Mouse (Mus musculus): ENCODE measurements around the gene H2-M5. TPM values are rescaled to one million over a fixed set of nuclear protein-coding genes. Genes with fewer than 3 reads are reported as not detected.

Gene H2-M5
- polyA plus RNA-seq, 1 experiment from 2014 or later, result 0.28 TPM

GRCm38 (mm10) chr17:36971172-36971850 lies 18.0 kb downstream of the H2-M5 start:
- peaks cover 6% of the 10 kb centered on the region for H3K27me3 ChIP-seq
- POLR2A ChIA-PET, result no interaction called here
- in situ Hi-C loops (cut with MboI; ENCODE audit: low pct_unique_long_range_greater_than_20kb), result no loop called here
- DNase-seq (ENCODE audit: low read depth, low spot score), result no peak
- no peak for TF ChIP-seq CTCF (IDR thresholded peaks at IDR 0.05)
- no peak for ATAC-seq
- CTCF ChIA-PET, result interaction anchor here (0.8 to 1.2 kb wide), 2 partner anchors 11 to 57 kb away, joined by 3 to 4 read pairs; no protein-coding TSS in a partner anchor

- CTCF ChIA-PET, result no interaction called here
- POLR2A ChIA-PET, result no interaction called here
- in situ Hi-C loops (cut with MboI; ENCODE audit: low pct_unique_long_range_greater_than_20kb), result no loop called here
- ATAC-seq (no peak), DNase-seq (ENCODE audit: low read depth, low spot score) (no peak)
- peaks cover 6% of the 10 kb centered on the region for H3K27me3 ChIP-seq
- TF ChIP-seq CTCF (IDR thresholded peaks at IDR 0.05), result no peak
These were observed 18.9 kb downstream of the H2-M5 start for GRCm38 (mm10) chr17:36970316-36970890.

- POLR2A ChIA-PET, result no interaction called here
- TF ChIP-seq CTCF (IDR thresholded peaks at IDR 0.05), result no peak
- no peaks in the 10 kb centered on the region for H3K27me3 ChIP-seq
- no peak for ATAC-seq
- in situ Hi-C loops (cut with MboI; ENCODE audit: low pct_unique_long_range_greater_than_20kb), result no loop called here
- DNase-seq (ENCODE audit: low read depth, low spot score), result no peak
- CTCF ChIA-PET, result interaction anchor here (1.6 kb wide), 1 partner anchor 30 kb away, joined by 6 read pairs; no protein-coding TSS in a partner anchor
These were observed 22.5 kb downstream of the H2-M5 start for GRCm38 (mm10) chr17:36966875-36967274.

GRCm38 (mm10) chr17:36961125-36961524 lies 28.2 kb downstream of the H2-M5 start:
- no peak for TF ChIP-seq CTCF (IDR thresholded peaks at IDR 0.05)
- no peak for DNase-seq (ENCODE audit: low read depth, low spot score)
- ATAC-seq, result no peak
- POLR2A ChIA-PET, result no interaction called here
- H3K27me3 ChIP-seq, result no peaks in the 10 kb centered on the region
- in situ Hi-C loops (cut with MboI; ENCODE audit: low pct_unique_long_range_greater_than_20kb), result no loop called here
- CTCF ChIA-PET, result no interaction called here

- no peak for TF ChIP-seq CTCF (IDR thresholded peaks at IDR 0.05)
- H3K27me3 ChIP-seq, result no peaks in the 10 kb centered on the region
- no peak for ATAC-seq
- DNase-seq (ENCODE audit: low read depth, low spot score), result no peak
- in situ Hi-C loops (cut with MboI; ENCODE audit: low pct_unique_long_range_greater_than_20kb), result loop anchor here (5.0 kb wide), 1 partner anchor 88 kb away; the partner anchor contains the start of gene Gabbr1
- ChIA-PET POLR2A (interaction anchor here (1.9 kb wide), 1 partner anchor 70 kb away, joined by 4 read pairs; no protein-coding TSS in a partner anchor), CTCF (interaction anchor here (2.0 kb wide), 1 partner anchor 15 kb away, joined by 5 read pairs; no protein-coding TSS in a partner anchor)
These were observed 30.5 kb downstream of the H2-M5 start for GRCm38 (mm10) chr17:36958884-36959283.

GRCm38 (mm10) chr17:36957999-36958743 lies 31.2 kb downstream of the H2-M5 start, which contains the start of the genes Znrd1 and Znrd1as:
TSS of gene Znrd1 (minus strand) at chr17:36958559.
TSS of gene Znrd1as (plus strand) at chr17:36958592.
- no peaks in the 10 kb centered on the region for H3K27me3 ChIP-seq
- in situ Hi-C loops (cut with MboI; ENCODE audit: low pct_unique_long_range_greater_than_20kb), result loop anchor here (5.0 kb wide), 1 partner anchor 89 kb away; the partner anchor contains the start of gene Gabbr1
- ATAC-seq (peak; percentile 88), DNase-seq (ENCODE audit: low read depth, low spot score) (peak; percentile 82)
- CTCF ChIA-PET, result interaction anchor here (1.0 to 2.0 kb wide), 2 partner anchors 14 to 125 kb away, joined by 3 to 5 read pairs; no protein-coding TSS in a partner anchor
- no peak for TF ChIP-seq CTCF (IDR thresholded peaks at IDR 0.05)
- POLR2A ChIA-PET, result interaction anchor here (1.9 kb wide), 1 partner anchor 70 kb away, joined by 4 read pairs; no protein-coding TSS in a partner anchor

- ATAC-seq (no peak), DNase-seq (ENCODE audit: low read depth, low spot score) (no peak)
- in situ Hi-C loops (cut with MboI; ENCODE audit: low pct_unique_long_range_greater_than_20kb), result no loop called here
- POLR2A ChIA-PET, result no interaction called here
- no peaks in the 10 kb centered on the region for H3K27me3 ChIP-seq
- CTCF ChIA-PET, result no interaction called here
- TF ChIP-seq CTCF (IDR thresholded peaks at IDR 0.05), result no peak
These were observed 36.3 kb downstream of the H2-M5 start for GRCm38 (mm10) chr17:36953062-36953461.

- CTCF ChIA-PET, result no interaction called here
- POLR2A ChIA-PET, result no interaction called here
- ATAC-seq, result no peak
These were observed 36.7 kb downstream of the H2-M5 start for GRCm38 (mm10) chr17:36952631-36953030.

GRCm38 (mm10) chr17:36950981-36951947 lies 38.1 kb downstream of the H2-M5 start, which contains the start of gene Ppp1r11:
TSS of gene Ppp1r11 (minus strand) at chr17:36951741.
- ChIA-PET POLR2A (no interaction called here), CTCF (no interaction called here)
- DNase-seq (ENCODE audit: low read depth, low spot score) (peak; percentile 86), ATAC-seq (peak; percentile 94)
- no peak for TF ChIP-seq CTCF (IDR thresholded peaks at IDR 0.05)
- in situ Hi-C loops (cut with MboI; ENCODE audit: low pct_unique_long_range_greater_than_20kb), result no loop called here
- no peaks in the 10 kb centered on the region for H3K27me3 ChIP-seq

More at GRCm38 (mm10) chr17:36952631-36953030, 36.7 kb downstream of the H2-M5 start:
- TF ChIP-seq CTCF (IDR thresholded peaks at IDR 0.05), result no peak
- in situ Hi-C loops (cut with MboI; ENCODE audit: low pct_unique_long_range_greater_than_20kb), result no loop called here
- H3K27me3 ChIP-seq, result no peaks in the 10 kb centered on the region
- no peak for DNase-seq (ENCODE audit: low read depth, low spot score)
